Mouse (Mus musculus) inflammation-experienced regulatory T-cells, adult 6 months (primary cell): ENCODE measurements around the gene Myh14. TPM values are rescaled to one million over a fixed set of nuclear protein-coding genes. Genes with fewer than 3 reads are reported as not detected.

Source experiments
- ATAC-seq: one replicate; pipeline ENCODE4 v1.8.0; 2017
- polyA plus RNA-seq, 3 experiments: library from polyadenylated mRNA; unstranded; fragments of 100-300 nt; shearing (Covaris generic); gene quantifications; one replicate each; pipeline ENCODE4 v1.2.1; 2017

The Myh14 gene
- polyA plus RNA-seq, 3 experiments from 2014 or later = not detected

GRCm38 (mm10) chr7:44596996-44597538 lies 73.6 kb downstream of the Myh14 start:
- no peak for ATAC-seq

- ATAC-seq = no peak
Measured at GRCm38 (mm10) chr7:44596051-44596450, 74.6 kb downstream of the Myh14 start.

DNA sequence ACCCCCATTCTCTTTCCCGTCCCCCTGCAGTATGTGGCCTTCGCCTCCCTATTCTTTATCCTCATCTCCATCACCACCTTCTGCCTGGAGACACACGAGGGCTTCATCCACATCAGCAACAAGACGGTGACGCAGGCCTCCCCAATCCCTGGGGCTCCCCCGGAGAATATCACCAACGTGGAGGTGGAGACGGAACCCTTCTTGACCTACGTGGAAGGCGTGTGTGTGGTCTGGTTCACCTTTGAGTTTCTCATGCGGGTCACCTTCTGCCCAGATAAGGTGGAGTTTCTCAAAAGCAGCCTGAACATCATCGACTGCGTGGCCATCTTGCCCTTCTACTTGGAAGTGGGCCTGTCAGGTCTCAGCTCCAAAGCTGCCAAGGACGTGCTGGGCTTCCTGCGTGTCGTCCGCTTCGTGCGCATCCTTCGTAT lies 75.5 kb downstream of the Myh14 start:
- no peak for ATAC-seq

- no peak for ATAC-seq
Measured at GRCm38 (mm10) chr7:44594291-44594690, 76.4 kb downstream of the Myh14 start.

DNA sequence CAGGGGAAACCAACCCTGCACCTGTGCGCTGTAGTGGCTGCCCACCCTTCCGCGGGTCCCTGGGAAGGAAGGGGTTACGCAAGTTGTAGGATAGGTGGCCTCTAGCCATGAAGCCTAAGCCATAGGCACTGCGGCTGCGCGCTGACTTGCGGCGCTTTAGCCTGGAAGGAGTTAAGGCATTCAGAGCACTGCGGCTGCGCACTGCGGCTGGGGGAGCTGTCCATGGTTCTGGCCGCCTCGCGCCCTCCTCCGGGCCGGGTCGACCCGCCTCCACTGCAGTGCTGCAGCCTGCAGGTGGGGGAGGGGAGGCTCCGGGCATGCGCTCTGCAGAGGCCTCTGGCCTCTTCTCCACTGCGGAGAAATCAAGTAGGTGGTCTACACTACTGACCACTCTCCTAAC lies 76.9 kb downstream of the Myh14 start:
- no peak for ATAC-seq

GRCm38 (mm10) chr7:44593051-44593450 lies 77.6 kb downstream of the Myh14 start:
- no peak for ATAC-seq

DNA sequence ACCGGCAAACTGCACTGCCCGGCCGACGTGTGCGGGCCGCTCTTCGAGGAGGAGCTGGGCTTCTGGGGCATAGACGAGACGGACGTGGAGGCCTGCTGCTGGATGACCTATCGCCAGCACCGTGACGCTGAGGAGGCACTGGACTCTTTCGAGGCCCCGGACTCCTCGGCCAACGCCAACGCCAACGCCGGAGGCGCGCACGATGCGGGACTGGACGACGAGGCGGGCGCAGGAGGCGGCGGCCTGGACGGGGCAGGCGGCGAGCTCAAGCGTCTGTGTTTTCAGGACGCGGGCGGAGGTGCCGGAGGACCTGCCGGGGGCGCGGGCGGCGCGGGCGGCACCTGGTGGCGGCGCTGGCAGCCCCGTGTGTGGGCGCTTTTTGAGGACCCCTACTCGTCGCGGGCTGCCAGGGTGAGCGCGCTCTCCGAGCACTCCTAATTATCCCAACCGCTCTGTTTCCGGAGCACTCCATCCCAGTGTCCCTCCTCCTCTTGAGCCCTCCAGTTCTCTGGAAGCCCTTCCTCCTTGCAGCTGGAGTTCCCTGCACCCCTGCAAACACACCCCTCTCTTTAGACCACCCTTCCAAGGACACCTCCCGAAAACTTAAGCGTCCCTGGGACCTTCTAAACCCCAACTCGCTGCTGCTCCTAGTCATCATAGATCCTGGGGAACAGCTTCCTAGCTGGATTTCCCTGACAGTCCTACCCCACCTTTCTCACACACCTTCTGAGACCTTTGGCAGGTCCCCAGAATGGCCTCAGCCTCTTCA lies 79.1 kb downstream of the Myh14 start:
- ATAC-seq = no peak

- ATAC-seq = peak; percentile 83
Measured at GRCm38 (mm10) chr7:44590402-44591347, 80.0 kb downstream of the Myh14 start, which contains the start of gene Kcnc3. TSS of gene Kcnc3 (plus strand) at chr7:44590664.

- no peak for ATAC-seq
Measured at GRCm38 (mm10) chr7:44589946-44590345, 80.7 kb downstream of the Myh14 start.

GRCm38 (mm10) chr7:44589149-44589548 lies 81.5 kb downstream of the Myh14 start:
- ATAC-seq = no peak

DNA sequence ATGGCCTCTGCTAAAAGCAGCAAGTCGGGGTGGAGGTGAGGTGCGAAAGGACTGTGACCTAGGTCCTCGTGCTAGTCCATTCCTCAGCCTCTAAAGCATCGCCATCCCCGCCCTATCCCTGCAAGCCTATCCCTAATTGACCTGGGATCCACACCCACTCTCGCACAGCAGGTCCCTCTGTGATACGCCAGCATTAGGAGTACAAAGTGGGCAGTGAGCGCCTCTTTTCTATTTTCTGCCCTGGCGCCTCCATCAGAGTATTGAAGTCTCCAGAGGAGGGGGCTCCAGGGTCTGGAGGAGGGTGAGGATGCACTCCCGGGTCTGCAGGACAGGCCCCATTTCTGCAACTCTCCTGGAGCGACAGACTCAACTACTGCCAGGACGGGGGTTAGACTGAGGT lies 82.3 kb downstream of the Myh14 start:
- no peak for ATAC-seq

DNA sequence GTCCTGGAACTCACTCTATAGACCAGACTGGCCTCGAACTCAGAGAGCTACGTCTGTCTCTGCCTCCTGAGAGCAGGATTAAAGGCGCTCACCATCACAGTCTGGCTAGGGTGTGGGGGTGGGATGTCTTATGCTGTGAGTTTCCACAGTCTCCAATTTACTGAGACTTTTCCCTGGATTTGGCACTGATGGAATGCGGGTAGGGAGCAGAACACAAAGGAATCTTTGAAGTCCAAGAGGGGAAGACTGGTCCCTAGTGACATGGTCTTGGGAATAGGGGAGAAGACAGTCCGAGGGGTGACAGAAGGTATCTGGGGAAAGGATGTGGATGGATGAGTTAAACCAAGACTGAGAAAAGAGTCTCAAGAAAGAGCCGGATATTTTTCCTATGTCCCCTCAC lies 83.0 kb downstream of the Myh14 start:
- ATAC-seq = no peak

- ATAC-seq = no peak
Measured at GRCm38 (mm10) chr7:44586930-44587329, 83.7 kb downstream of the Myh14 start.

DNA sequence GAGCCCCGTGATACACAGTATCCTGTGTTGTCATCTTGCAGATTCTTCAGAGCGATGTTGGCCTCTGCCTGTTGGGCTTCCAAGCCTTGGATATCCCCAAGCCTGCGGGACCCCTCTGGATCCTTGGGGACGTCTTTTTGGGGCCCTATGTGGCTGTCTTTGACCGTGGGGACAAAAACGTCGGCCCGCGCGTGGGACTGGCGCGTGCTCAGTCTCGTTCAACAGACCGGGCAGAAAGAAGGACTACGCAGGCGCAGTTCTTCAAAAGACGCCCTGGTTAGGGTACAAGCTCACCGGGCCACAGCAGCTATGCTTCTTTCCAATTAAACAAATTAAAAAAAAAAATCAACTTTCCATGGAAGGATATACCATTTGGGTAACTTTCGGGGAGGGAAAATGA lies 84.1 kb downstream of the Myh14 start:
- no peak for ATAC-seq

GRCm38 (mm10) chr7:44585606-44586005 lies 85.0 kb downstream of the Myh14 start:
- no peak for ATAC-seq

DNA sequence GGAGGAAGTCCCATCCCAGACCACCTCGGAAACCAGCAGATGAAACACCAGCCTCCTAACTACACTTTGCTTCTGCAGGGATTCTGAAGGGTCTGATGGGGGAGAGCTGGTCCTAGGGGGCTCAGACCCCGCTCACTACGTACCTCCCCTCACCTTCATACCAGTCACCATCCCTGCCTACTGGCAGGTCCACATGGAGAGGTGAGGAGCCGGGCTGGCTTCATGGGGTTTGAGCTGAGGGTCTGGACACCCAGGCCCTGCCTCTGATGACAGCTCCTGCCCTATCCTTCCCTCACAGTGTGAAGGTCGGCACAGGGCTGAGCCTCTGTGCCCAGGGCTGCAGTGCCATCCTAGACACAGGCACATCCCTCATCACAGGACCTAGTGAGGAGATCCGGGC lies 85.7 kb downstream of the Myh14 start:
- ATAC-seq = no peak

DNA sequence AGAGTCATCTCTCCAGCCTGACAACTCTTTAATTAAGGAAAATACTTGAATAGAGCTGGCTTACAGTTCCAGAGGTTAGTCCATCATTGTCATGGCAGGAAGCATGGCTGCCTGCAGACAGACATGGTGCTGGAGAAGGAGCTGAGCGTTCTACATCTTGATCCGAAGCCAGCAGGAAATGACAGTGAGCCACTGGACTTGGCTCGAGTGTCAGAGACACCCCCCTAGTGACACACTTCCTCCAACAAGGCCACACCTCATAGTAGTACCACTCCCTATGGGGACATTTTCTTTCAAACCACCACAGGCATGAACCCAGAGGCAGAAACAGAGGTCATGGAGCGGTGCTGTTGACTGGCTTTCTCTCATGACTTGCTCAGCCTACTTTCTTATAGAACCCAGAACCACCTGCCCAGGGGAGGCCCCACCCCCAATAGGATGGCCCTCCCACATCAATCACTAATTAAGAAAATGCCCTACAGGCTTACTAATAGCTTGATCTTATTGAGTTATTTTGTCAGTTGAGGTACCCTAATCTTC lies 86.3 kb downstream of the Myh14 start:
- no peak for ATAC-seq

GRCm38 (mm10) chr7:44583146-44583545 lies 87.5 kb downstream of the Myh14 start:
- no peak for ATAC-seq

DNA sequence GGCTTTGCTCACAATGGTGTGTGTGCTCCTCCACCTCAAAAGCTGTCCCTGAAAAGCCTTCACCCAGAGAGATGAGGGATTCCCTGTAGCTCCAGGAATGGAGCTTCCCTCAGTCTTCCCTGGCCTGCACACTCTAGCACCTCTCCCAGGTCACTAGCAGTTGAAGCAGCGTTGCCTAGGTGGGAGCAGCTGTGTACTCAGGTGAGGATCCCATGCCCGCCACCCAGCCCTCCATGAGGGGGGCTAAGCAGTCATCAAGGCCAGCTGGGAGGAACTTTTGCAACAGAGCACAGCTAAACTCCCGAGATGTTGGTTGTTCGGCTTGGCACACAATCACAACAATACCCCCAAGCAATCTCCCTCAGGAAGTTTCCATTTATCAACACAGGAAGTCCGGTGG lies 87.9 kb downstream of the Myh14 start:
- no peak for ATAC-seq

GRCm38 (mm10) chr7:44581637-44582036 lies 89.0 kb downstream of the Myh14 start:
- no peak for ATAC-seq

GRCm38 (mm10) chr7:44576333-44576844 lies 94.3 kb downstream of the Myh14 start:
- ATAC-seq = no peak

DNA sequence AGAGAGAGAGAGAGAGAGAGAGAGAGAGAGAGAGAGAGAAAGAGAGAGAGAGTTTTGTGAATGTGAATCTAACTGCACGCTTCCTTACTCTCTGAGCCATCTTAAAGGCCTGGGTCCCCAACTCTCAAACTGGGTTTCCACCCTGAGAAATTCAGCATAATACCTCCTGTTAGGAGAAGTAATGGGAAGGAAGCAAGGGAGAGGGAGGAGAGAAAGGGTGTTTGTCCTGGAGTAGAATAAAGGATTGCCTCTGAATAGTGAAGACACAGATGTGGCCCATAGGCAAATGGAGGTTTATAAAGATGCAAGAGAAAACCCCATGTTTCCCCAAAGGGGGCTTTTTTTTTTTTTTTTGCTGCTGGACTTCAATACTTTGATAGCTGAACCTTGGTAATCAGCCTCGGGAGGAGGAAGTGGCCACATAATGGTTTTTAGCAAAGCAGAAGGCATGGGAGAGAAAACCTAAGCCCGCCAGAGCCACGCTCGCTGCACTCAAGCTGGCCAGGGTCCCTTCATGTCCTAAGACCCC lies 97.6 kb downstream of the Myh14 start:
- ATAC-seq = no peak
